In genomic region chr5:148977698-148978457, GRCm38 (mm10) we compare ENCODE assay signal across 8 mouse cellular contexts. TPM values are rescaled to one million over a fixed set of nuclear protein-coding genes. Genes with fewer than 3 reads are reported as not detected.
DNase-seq lines count a peak whose midpoint lies in the region; ATAC-seq lines count a peak whose summit lies in the region.

No protein-coding gene starts in this region.

- no peak overlapping the region for H3K4me3 ChIP-seq in lung, embryonic 15.5 days
- no peak overlapping the region for H3K4me3 ChIP-seq in limb, embryonic 10.5 days
- H3K4me3 ChIP-seq in forebrain, embryonic 14.5 days (ENCODE audit: low read depth, low read length), result no peak overlapping the region

- no peaks in the 10 kb centered on the region for H3K27me3 ChIP-seq in lung, embryonic 15.5 days
- H3K27me3 ChIP-seq in limb, embryonic 10.5 days (ENCODE audit: low read depth, poor library complexity, severe bottlenecking), result no peaks in the 10 kb centered on the region
- no peaks in the 10 kb centered on the region for H3K27me3 ChIP-seq in forebrain, embryonic 14.5 days (replicated peaks; ENCODE audit: control insufficient read depth, insufficient read depth, low read length)

- H3K4me1 ChIP-seq in lung, embryonic 15.5 days, result peaks cover 19% of the 10 kb centered on the region
- peaks cover 45% of the 10 kb centered on the region for H3K4me1 ChIP-seq in limb, embryonic 10.5 days
- peaks cover 3% of the 10 kb centered on the region for H3K4me1 ChIP-seq in forebrain, embryonic 14.5 days (ENCODE audit: control insufficient read depth, insufficient read depth, low read length)

- ATAC-seq in lung, embryonic 15.5 days (ENCODE audit: borderline replicate concordance, extremely low read depth, low FRiP score, low TSS enrichment), result peak; percentile 58
- ATAC-seq in granulocyte monocyte progenitor cell, adult 5-6 weeks (replicated peaks; ENCODE audit: poor library complexity, severe bottlenecking), result peak; percentile 40
- no peak for ATAC-seq in forebrain, embryonic 14.5 days

- H3K36me3 ChIP-seq in lung, embryonic 15.5 days, result no peaks in the 10 kb centered on the region
- H3K36me3 ChIP-seq in limb, embryonic 10.5 days, result peaks cover 5% of the 10 kb centered on the region; the same call in 1 of the 2 replicates
- H3K36me3 ChIP-seq in forebrain, embryonic 14.5 days (ENCODE audit: control insufficient read depth, insufficient read depth, low read length), result no peaks in the 10 kb centered on the region

- H3K4me2 ChIP-seq in lung, embryonic 15.5 days, result no peak overlapping the region
- H3K4me2 ChIP-seq in forebrain, embryonic 14.5 days (ENCODE audit: low read length), result no peak overlapping the region

- no peak overlapping the region for H3K9ac ChIP-seq in lung, embryonic 15.5 days
- no peak overlapping the region for H3K9ac ChIP-seq in forebrain, embryonic 14.5 days (ENCODE audit: low read length)

- DNase-seq in lung, adult 18-20 months, result no peak
- no peak for DNase-seq in limb, embryonic 10.5 days (ENCODE audit: low spot score)
- peak; percentile 76 for DNase-seq in retina, postnatal 7 days (ENCODE audit: low read depth, low spot score)
- no peak for DNase-seq in cerebellum, postnatal 25 days
- no peak for DNase-seq in forebrain, embryonic 14.5 days (ENCODE audit: low spot score)
- DNase-seq in adrenal gland, adult 18-20 months (ENCODE audit: low spot score in 2 of 2), result no peak

- WGBS in lung, embryonic 15.5 days, result 20% methylated on average over 14 of the region's 14 CpGs
- 25% methylated on average over 14 of the region's 14 CpGs for WGBS in limb, embryonic 10.5 days
- 34% methylated on average over 14 of the region's 14 CpGs for WGBS in forebrain, embryonic 14.5 days

- peak overlapping the region; percentile 81 for H3K27ac ChIP-seq in lung, embryonic 15.5 days
- peak overlapping the region; percentile 69 for H3K27ac ChIP-seq in limb, embryonic 10.5 days
- no peak overlapping the region for H3K27ac ChIP-seq in forebrain, embryonic 14.5 days (ENCODE audit: low read depth, low read length)

- no peaks in the 10 kb centered on the region for H3K9me3 ChIP-seq in lung, embryonic 15.5 days
- H3K9me3 ChIP-seq in limb, embryonic 10.5 days (replicated peaks), result no peaks in the 10 kb centered on the region
- H3K9me3 ChIP-seq in forebrain, embryonic 14.5 days (replicated peaks; ENCODE audit: control insufficient read depth, low read length), result no peaks in the 10 kb centered on the region

RNA-seq across cellular contexts. Expression of gene Gm42791, which starts 17.1 kb away (rescaled TPM):
- polyA plus RNA-seq in lung, embryonic 15.5 days (2015; fragmentation: Nextera tagmentation; extraction: Ambion mirVana), result 3.3 and 4.0 TPM in 2 replicates
- 4.6 TPM in 1 of 2 replicates, not detected in the other for total RNA-seq in granulocyte monocyte progenitor cell, adult 5-6 weeks (2014; fragmentation: Nextera tagmentation)
- 3.8 TPM in 1 of 2 replicates, not detected in the other for total RNA-seq in granulocyte monocyte progenitor cell, adult 5-6 weeks (2017)
- 0.85 TPM in 1 of 2 replicates, not detected in the other for polyA plus RNA-seq in limb, embryonic 10.5 days (2016; fragmentation: Nextera tagmentation; extraction: Ambion mirVana)
- polyA plus RNA-seq in forebrain, embryonic 14.5 days (2014; fragmentation: Nextera tagmentation; extraction: Ambion mirVana), result 8.4 TPM in 1 of 2 replicates, not detected in the other
- 1 to 10 TPM; 3.4 to 8.0 TPM for total RNA-seq in adrenal gland, adult 18-20 months (2021)

RNA-seq across cellular contexts. Expression of gene Katnal1, which starts 48.8 kb away (rescaled TPM):
- 11.9 and 12.5 TPM in 2 replicates for polyA plus RNA-seq in lung, embryonic 15.5 days (2015; fragmentation: Nextera tagmentation; extraction: Ambion mirVana)
- 4.4 and 4.6 TPM in 2 replicates for total RNA-seq in granulocyte monocyte progenitor cell, adult 5-6 weeks (2014; fragmentation: Nextera tagmentation)
- total RNA-seq in granulocyte monocyte progenitor cell, adult 5-6 weeks (2017), result 4.4 and 9.3 TPM in 2 replicates
- 15.4 and 19.3 TPM in 2 replicates for polyA plus RNA-seq in limb, embryonic 10.5 days (2016; fragmentation: Nextera tagmentation; extraction: Ambion mirVana)
- 30.6 and 34.0 TPM in 2 replicates for polyA plus RNA-seq in forebrain, embryonic 14.5 days (2014; fragmentation: Nextera tagmentation; extraction: Ambion mirVana)
- total RNA-seq in adrenal gland, adult 18-20 months (2021), result 1 to 10 TPM; 5.8 to 8.3 TPM
